Mouse (Mus musculus): Measurements from ENCODE around the gene Crisp3. TPM values are rescaled to one million over a fixed set of nuclear protein-coding genes. Genes with fewer than 3 reads are reported as not detected.
"Not testable (repeated sequence)": the region's sequence is repeated elsewhere in the genome, so short reads cannot be mapped to it uniquely, and the experiment has no call there.

The Crisp3 gene
- polyA plus RNA-seq (2014; fragmentation: Nextera tagmentation; extraction: Ambion mirVana) = not detected in 2 replicates

- DNase-seq (ENCODE audit: low spot score) (no peak), ATAC-seq (replicated peaks; ENCODE audit: low FRiP score, low TSS enrichment, low read depth) (no peak)
- Histone ChIP-seq H3K27ac (ENCODE audit: low read depth) (no peak within 1 kb of the TSS), H3K4me2 (ENCODE audit: low read length) (no peak within 1 kb of the TSS), H3K9me3 (ENCODE audit: control insufficient read depth, low read length) (no peaks in the 10 kb centered on the region), H3K27me3 (replicated peaks; ENCODE audit: control insufficient read depth, insufficient read depth, low read length) (no peaks in the 10 kb centered on the region), H3K4me3 (ENCODE audit: low read depth, low read length) (no peak within 1 kb of the TSS), H3K36me3 (ENCODE audit: control insufficient read depth, insufficient read depth, low read length) (no peaks in the 10 kb centered on the region), H3K4me1 (replicated peaks; ENCODE audit: control insufficient read depth, insufficient read depth, low read length) (no peaks in the 10 kb centered on the region), H3K9ac (ENCODE audit: low read length) (no peak within 1 kb of the TSS)
These were observed at the start of gene Crisp3 for GRCm38 (mm10) chr17:40242135-40242534. Crisp3 (minus strand) TSS chr17:40242288.

GRCm38 (mm10) chr17:40285435-40285834 lies 43.3 kb upstream of the Crisp3 start:
- no peaks in the 10 kb centered on the region for H3K9me3 ChIP-seq (ENCODE audit: control insufficient read depth, low read length)
- no peak overlapping the region for H3K27ac ChIP-seq (ENCODE audit: low read depth)
- H3K4me1 ChIP-seq (replicated peaks; ENCODE audit: control insufficient read depth, insufficient read depth, low read length) = no peaks in the 10 kb centered on the region
- no peaks in the 10 kb centered on the region for H3K36me3 ChIP-seq (ENCODE audit: control insufficient read depth, insufficient read depth, low read length)
- ATAC-seq (replicated peaks; ENCODE audit: low FRiP score, low TSS enrichment, low read depth) = no peak
- 73% methylated on average over 2 of the region's 2 CpGs for WGBS
- DNase-seq (ENCODE audit: low spot score) = no peak
- H3K9ac ChIP-seq (ENCODE audit: low read length) = no peak overlapping the region
- no peak overlapping the region for H3K4me2 ChIP-seq (ENCODE audit: low read length)
- no peaks in the 10 kb centered on the region for H3K27me3 ChIP-seq (replicated peaks; ENCODE audit: control insufficient read depth, insufficient read depth, low read length)
- H3K4me3 ChIP-seq (ENCODE audit: low read depth, low read length) = no peak overlapping the region

GRCm38 (mm10) chr17:40275519-40275918 lies 33.4 kb upstream of the Crisp3 start:
- H3K9ac ChIP-seq (ENCODE audit: low read length) = no peak overlapping the region
- no peak overlapping the region for H3K4me3 ChIP-seq (ENCODE audit: low read depth, low read length)
- no peak overlapping the region for H3K27ac ChIP-seq (ENCODE audit: low read depth)
- ATAC-seq (replicated peaks; ENCODE audit: low FRiP score, low TSS enrichment, low read depth) (no peak), DNase-seq (ENCODE audit: low spot score) (no peak)
- WGBS = 96% methylated on average over 1 of the region's 1 CpGs
- H3K27me3 ChIP-seq (replicated peaks; ENCODE audit: control insufficient read depth, insufficient read depth, low read length) = no peaks in the 10 kb centered on the region
- no peaks in the 10 kb centered on the region for H3K9me3 ChIP-seq (ENCODE audit: control insufficient read depth, low read length)
- H3K4me2 ChIP-seq (ENCODE audit: low read length) = no peak overlapping the region
- no peaks in the 10 kb centered on the region for H3K4me1 ChIP-seq (replicated peaks; ENCODE audit: control insufficient read depth, insufficient read depth, low read length)
- no peaks in the 10 kb centered on the region for H3K36me3 ChIP-seq (ENCODE audit: control insufficient read depth, insufficient read depth, low read length)

GRCm38 (mm10) chr17:40274906-40275470 lies 32.9 kb upstream of the Crisp3 start:
- H3K4me1 ChIP-seq (replicated peaks; ENCODE audit: control insufficient read depth, insufficient read depth, low read length) = no peaks in the 10 kb centered on the region
- no peak overlapping the region for H3K27ac ChIP-seq (ENCODE audit: low read depth)
- H3K9me3 ChIP-seq (ENCODE audit: control insufficient read depth, low read length) = no peaks in the 10 kb centered on the region
- no peak overlapping the region for H3K4me2 ChIP-seq (ENCODE audit: low read length)
- ATAC-seq (replicated peaks; ENCODE audit: low FRiP score, low TSS enrichment, low read depth) = no peak
- no peaks in the 10 kb centered on the region for H3K27me3 ChIP-seq (replicated peaks; ENCODE audit: control insufficient read depth, insufficient read depth, low read length)
- H3K4me3 ChIP-seq (ENCODE audit: low read depth, low read length) = no peak overlapping the region
- no peak for DNase-seq (ENCODE audit: low spot score)
- 85% methylated on average over 1 of the region's 1 CpGs for WGBS
- H3K36me3 ChIP-seq (ENCODE audit: control insufficient read depth, insufficient read depth, low read length) = no peaks in the 10 kb centered on the region
- H3K9ac ChIP-seq (ENCODE audit: low read length) = no peak overlapping the region

- no peaks in the 10 kb centered on the region for H3K36me3 ChIP-seq (ENCODE audit: control insufficient read depth, insufficient read depth, low read length)
- no peak overlapping the region for H3K27ac ChIP-seq (ENCODE audit: low read depth)
- DNase-seq (ENCODE audit: low spot score) (no peak), ATAC-seq (replicated peaks; ENCODE audit: low FRiP score, low TSS enrichment, low read depth) (no peak)
- no peaks in the 10 kb centered on the region for H3K9me3 ChIP-seq (ENCODE audit: control insufficient read depth, low read length)
- H3K9ac ChIP-seq (ENCODE audit: low read length) = no peak overlapping the region
- 79% methylated on average over 1 of the region's 1 CpGs for WGBS
- no peak overlapping the region for H3K4me3 ChIP-seq (ENCODE audit: low read depth, low read length)
- no peaks in the 10 kb centered on the region for H3K4me1 ChIP-seq (replicated peaks; ENCODE audit: control insufficient read depth, insufficient read depth, low read length)
- no peak overlapping the region for H3K4me2 ChIP-seq (ENCODE audit: low read length)
- H3K27me3 ChIP-seq (replicated peaks; ENCODE audit: control insufficient read depth, insufficient read depth, low read length) = no peaks in the 10 kb centered on the region
These were observed 10.4 kb upstream of the Crisp3 start for GRCm38 (mm10) chr17:40252487-40252886.

GRCm38 (mm10) chr17:40208540-40208939 lies 33.5 kb downstream of the Crisp3 start, which contains the start of gene Pgk2:
Pgk2 (minus strand) TSS chr17:40208640.
- Histone ChIP-seq H3K4me3 (ENCODE audit: low read depth, low read length) (no peak within 1 kb of the TSS), H3K36me3 (ENCODE audit: control insufficient read depth, insufficient read depth, low read length) (no peaks in the 10 kb centered on the region), H3K9ac (ENCODE audit: low read length) (no peak within 1 kb of the TSS), H3K4me1 (replicated peaks; ENCODE audit: control insufficient read depth, insufficient read depth, low read length) (no peaks in the 10 kb centered on the region), H3K27ac (ENCODE audit: low read depth) (no peak within 1 kb of the TSS), H3K9me3 (ENCODE audit: control insufficient read depth, low read length) (no peaks in the 10 kb centered on the region), H3K4me2 (ENCODE audit: low read length) (no peak within 1 kb of the TSS), H3K27me3 (replicated peaks; ENCODE audit: control insufficient read depth, insufficient read depth, low read length) (no peaks in the 10 kb centered on the region)
- 80% methylated on average over 4 of the region's 4 CpGs for WGBS
- ATAC-seq (replicated peaks; ENCODE audit: low FRiP score, low TSS enrichment, low read depth) = no peak
- no peak for DNase-seq (ENCODE audit: low spot score)

- H3K4me1 ChIP-seq (replicated peaks; ENCODE audit: control insufficient read depth, insufficient read depth, low read length); H3K27me3 ChIP-seq (replicated peaks; ENCODE audit: control insufficient read depth, insufficient read depth, low read length); H3K9ac ChIP-seq (ENCODE audit: low read length); H3K4me2 ChIP-seq (ENCODE audit: low read length); ATAC-seq (replicated peaks; ENCODE audit: low FRiP score, low TSS enrichment, low read depth); H3K27ac ChIP-seq (ENCODE audit: low read depth); H3K9me3 ChIP-seq (ENCODE audit: control insufficient read depth, low read length); DNase-seq (ENCODE audit: low spot score); H3K4me3 ChIP-seq (ENCODE audit: low read depth, low read length); H3K36me3 ChIP-seq (ENCODE audit: control insufficient read depth, insufficient read depth, low read length): not testable (repeated sequence)
These were observed 40.3 kb downstream of the Crisp3 start for GRCm38 (mm10) chr17:40201803-40202202.

- not testable (repeated sequence) for H3K4me2 ChIP-seq (ENCODE audit: low read length); H3K36me3 ChIP-seq (ENCODE audit: control insufficient read depth, insufficient read depth, low read length); H3K9me3 ChIP-seq (ENCODE audit: control insufficient read depth, low read length); H3K27ac ChIP-seq (ENCODE audit: low read depth); H3K9ac ChIP-seq (ENCODE audit: low read length); H3K27me3 ChIP-seq (replicated peaks; ENCODE audit: control insufficient read depth, insufficient read depth, low read length); DNase-seq (ENCODE audit: low spot score); H3K4me3 ChIP-seq (ENCODE audit: low read depth, low read length); ATAC-seq (replicated peaks; ENCODE audit: low FRiP score, low TSS enrichment, low read depth); H3K4me1 ChIP-seq (replicated peaks; ENCODE audit: control insufficient read depth, insufficient read depth, low read length)
- 86% methylated on average over 4 of the region's 4 CpGs for WGBS
These were observed 51.9 kb downstream of the Crisp3 start for GRCm38 (mm10) chr17:40190192-40190591.
